Mouse (Mus musculus) MEL (cell line): Measurements from ENCODE around the gene Gm26938. TPM values are rescaled to one million over a fixed set of nuclear protein-coding genes. Genes with fewer than 3 reads are reported as not detected.

Experiments used
- DNase-seq: peaks from one replicate; pipeline ENCODE4 v3.0.0; 2011; ENCODE audit warnings: low read depth, low spot score
- H3K27ac ChIP-seq: 2 replicates; pipeline ENCODE4 v1.5.1; 2012; ENCODE audit warnings: low read depth, mild to moderate bottlenecking, control low read depth, low read length, moderate library complexity; ENCODE audit not compliant: control insufficient read depth
- H3K27me3 ChIP-seq, 2 experiments: fragments of 150-350 bp in 1 of 2; sonication (generic) in 1 of 2; 2 replicates each; pipeline ENCODE4 v1.6.1; 2012; ENCODE audit warnings: low read length in 2 of 2, mild to moderate bottlenecking in 2 of 2, improper control_type of control experiment in 1 of 2, moderate library complexity in 1 of 2; ENCODE audit not compliant: insufficient read depth in 2 of 2, control insufficient read depth in 1 of 2
- H3K36me3 ChIP-seq, 2 experiments: 2 replicates each; pipeline ENCODE4 v1.6.1; 2012 to 2014; ENCODE audit warnings: low read length in 2 of 2, improper control_type of control experiment in 1 of 2, inconsistent platforms in 1 of 2, mild to moderate bottlenecking in 1 of 2; ENCODE audit not compliant: insufficient read depth in 2 of 2, control insufficient read depth in 1 of 2
- H3K4me1 ChIP-seq, 2 experiments: fragments of 150-350 bp in 1 of 2; sonication (generic) in 1 of 2; 2 replicates each; pipeline ENCODE4 v1.6.1; 2012; ENCODE audit warnings: low read length in 2 of 2, improper control_type of control experiment in 1 of 2, mild to moderate bottlenecking in 1 of 2; ENCODE audit not compliant: insufficient read depth in 2 of 2, control insufficient read depth in 1 of 2
- H3K4me3 ChIP-seq, 2 experiments: fragments of 150-350 bp in 1 of 2; sonication (generic) in 1 of 2; 2 replicates each; pipeline ENCODE4 v1.5.1; 2012; ENCODE audit warnings: low read depth in 2 of 2, low read length in 2 of 2, mild to moderate bottlenecking in 2 of 2, moderate library complexity in 2 of 2, control low read depth in 1 of 2, improper control_type of control experiment in 1 of 2; ENCODE audit not compliant: control insufficient read depth in 1 of 2, insufficient read depth in 1 of 2
- H3K79me2 ChIP-seq: 2 replicates; pipeline ENCODE4 v1.6.1; 2012; ENCODE audit warnings: mild to moderate bottlenecking, low read length, moderate library complexity; ENCODE audit not compliant: control insufficient read depth, poor library complexity, insufficient read depth
- H3K9ac ChIP-seq: 2 replicates; pipeline ENCODE4 v1.6.1; 2012; ENCODE audit warnings: low read depth, mild to moderate bottlenecking, control low read depth, low read length, moderate library complexity; ENCODE audit not compliant: control insufficient read depth, poor library complexity, severe bottlenecking
- H3K9me3 ChIP-seq: fragments of 150-350 bp; sonication (generic); replicated peaks from 2 replicates; pipeline ENCODE4 v1.6.1; 2012; ENCODE audit warnings: mild to moderate bottlenecking, low read length, improper control_type of control experiment, moderate library complexity; ENCODE audit not compliant: insufficient read depth
- CHD2 ChIP-seq: IDR thresholded peaks from 2 replicates; pipeline ENCODE4 v1.6.1; 2011; ENCODE audit warnings: low read length, improper control_type of control experiment
- CTCF ChIP-seq, 3 experiments: IDR thresholded peaks in 2 of 3; conservative IDR thresholded peaks in 1 of 3; 2 replicates each; pipeline ENCODE4 v1.5.1; 2011 to 2012; ENCODE audit warnings: low read length in 3 of 3, low read depth in 2 of 3, mild to moderate bottlenecking in 2 of 3, improper control_type of control experiment in 1 of 3, inconsistent platforms in 1 of 3, mixed read lengths in 1 of 3, moderate library complexity in 1 of 3; ENCODE audit not compliant: control insufficient read depth in 1 of 3, insufficient read depth in 1 of 3, poor library complexity in 1 of 3, severe bottlenecking in 1 of 3
- ETS1 ChIP-seq: IDR thresholded peaks from 2 replicates; pipeline ENCODE4 v1.6.1; 2012; ENCODE audit warnings: low read depth, mild to moderate bottlenecking, inconsistent platforms, low read length, improper control_type of control experiment, moderate library complexity
- GABPA ChIP-seq: IDR thresholded peaks from 2 replicates; pipeline ENCODE4 v1.6.1; 2012; ENCODE audit warnings: low read depth, mild to moderate bottlenecking, inconsistent platforms, low read length, improper control_type of control experiment, moderate library complexity
- GATA1 ChIP-seq: IDR thresholded peaks from 2 replicates; pipeline ENCODE4 v1.6.1; 2011; ENCODE audit warnings: low read depth, low read length, improper control_type of control experiment
- JUND ChIP-seq: IDR thresholded peaks from 2 replicates; pipeline ENCODE4 v1.6.1; 2011; ENCODE audit warnings: low read depth, mild to moderate bottlenecking, improper control_type of control experiment, low read length
- KAT2A ChIP-seq: conservative IDR thresholded peaks from 2 replicates; pipeline ENCODE4 v1.6.1; 2012; ENCODE audit warnings: low read depth, low read length, improper control_type of control experiment, inconsistent platforms
- MEF2A ChIP-seq: IDR thresholded peaks from 2 replicates; pipeline ENCODE4 v1.6.1; 2014; ENCODE audit warnings: low read depth, mild to moderate bottlenecking, inconsistent platforms, low read length, improper control_type of control experiment; ENCODE audit not compliant: poor library complexity, insufficient replicate concordance, severe bottlenecking; ENCODE audit errors: extremely low read depth
- MXI1 ChIP-seq: IDR thresholded peaks from 2 replicates; pipeline ENCODE4 v1.6.1; 2011; ENCODE audit warnings: mild to moderate bottlenecking, low read depth, low read length, improper control_type of control experiment
- MYB ChIP-seq: IDR thresholded peaks from 2 replicates; pipeline ENCODE4 v1.6.1; 2011; ENCODE audit warnings: mild to moderate bottlenecking, low read depth, low read length, improper control_type of control experiment
- MYC ChIP-seq: IDR thresholded peaks from 2 replicates; pipeline ENCODE4 v1.6.1; 2011; ENCODE audit warnings: low read depth, mild to moderate bottlenecking, low read length, improper control_type of control experiment, moderate library complexity
- NRF1 ChIP-seq: IDR thresholded peaks from 2 replicates; pipeline ENCODE4 v1.6.1; 2014; ENCODE audit warnings: low read depth, mild to moderate bottlenecking, inconsistent platforms, low read length, improper control_type of control experiment, moderate library complexity; ENCODE audit not compliant: poor library complexity, insufficient read depth, severe bottlenecking
- POLR2A ChIP-seq, 2 experiments: IDR thresholded peaks; 2 replicates each; pipeline ENCODE4 v1.6.1; 2011 to 2012; ENCODE audit warnings: low read length in 2 of 2, mild to moderate bottlenecking in 2 of 2, control low read depth in 1 of 2, improper control_type of control experiment in 1 of 2, low read depth in 1 of 2, moderate library complexity in 1 of 2; ENCODE audit not compliant: control insufficient read depth in 1 of 2, insufficient read depth in 1 of 2, poor library complexity in 1 of 2
- RAD21 ChIP-seq: IDR thresholded peaks from 2 replicates; pipeline ENCODE4 v1.6.1; 2011; ENCODE audit warnings: mild to moderate bottlenecking, low read depth, low read length, improper control_type of control experiment
- RCOR1 ChIP-seq: IDR thresholded peaks from 2 replicates; pipeline ENCODE4 v1.6.1; 2012; ENCODE audit warnings: low read depth, mild to moderate bottlenecking, inconsistent platforms, low read length, improper control_type of control experiment
- SMC3 ChIP-seq: IDR thresholded peaks from 2 replicates; pipeline ENCODE4 v1.6.1; 2011; ENCODE audit warnings: low read depth, low read length, improper control_type of control experiment
- TCF12 ChIP-seq: IDR thresholded peaks from 2 replicates; pipeline ENCODE4 v1.6.1; 2014; ENCODE audit warnings: low read depth, mild to moderate bottlenecking, inconsistent platforms, low read length, improper control_type of control experiment, moderate library complexity
- USF2 ChIP-seq, 2 experiments: IDR thresholded peaks; 2 replicates each; pipeline ENCODE4 v1.6.1; 2011 to 2012; ENCODE audit warnings: improper control_type of control experiment in 2 of 2, low read length in 2 of 2, borderline replicate concordance in 1 of 2, inconsistent platforms in 1 of 2, low read depth in 1 of 2, mild to moderate bottlenecking in 1 of 2; ENCODE audit not compliant: insufficient read depth in 1 of 2
- ZKSCAN1 ChIP-seq: IDR thresholded peaks from 2 replicates; pipeline ENCODE4 v1.6.1; 2012; ENCODE audit warnings: low read depth, mild to moderate bottlenecking, inconsistent platforms, low read length, improper control_type of control experiment, moderate library complexity
- polyA plus RNA-seq, 2 experiments: library from polyadenylated mRNA; stranded (reverse) in 1 of 2; unstranded in 1 of 2; fragments of >175 nt in 1 of 2; fragments of >200 nt in 1 of 2; gene quantifications; 2 replicates each; pipeline versions ENCODE4 v1.2.1 to v1.2.4; 2012; ENCODE audit warnings: low replicate concordance in 2 of 2, low read depth in 1 of 2; ENCODE audit not compliant: insufficient read length in 2 of 2, insufficient read depth in 1 of 2, missing spikeins in 1 of 2
- total RNA-seq: library from RNA; depleted of rRNA; stranded (reverse); fragments of 300-350 nt; gene quantifications from 2 replicates; pipeline ENCODE4 v1.2.3, GENCODE M21; 2012

Gm26938 gene
- total and polyA plus RNA-seq, 3 experiments, result 0.11 TPM; not detected in 2

DNA sequence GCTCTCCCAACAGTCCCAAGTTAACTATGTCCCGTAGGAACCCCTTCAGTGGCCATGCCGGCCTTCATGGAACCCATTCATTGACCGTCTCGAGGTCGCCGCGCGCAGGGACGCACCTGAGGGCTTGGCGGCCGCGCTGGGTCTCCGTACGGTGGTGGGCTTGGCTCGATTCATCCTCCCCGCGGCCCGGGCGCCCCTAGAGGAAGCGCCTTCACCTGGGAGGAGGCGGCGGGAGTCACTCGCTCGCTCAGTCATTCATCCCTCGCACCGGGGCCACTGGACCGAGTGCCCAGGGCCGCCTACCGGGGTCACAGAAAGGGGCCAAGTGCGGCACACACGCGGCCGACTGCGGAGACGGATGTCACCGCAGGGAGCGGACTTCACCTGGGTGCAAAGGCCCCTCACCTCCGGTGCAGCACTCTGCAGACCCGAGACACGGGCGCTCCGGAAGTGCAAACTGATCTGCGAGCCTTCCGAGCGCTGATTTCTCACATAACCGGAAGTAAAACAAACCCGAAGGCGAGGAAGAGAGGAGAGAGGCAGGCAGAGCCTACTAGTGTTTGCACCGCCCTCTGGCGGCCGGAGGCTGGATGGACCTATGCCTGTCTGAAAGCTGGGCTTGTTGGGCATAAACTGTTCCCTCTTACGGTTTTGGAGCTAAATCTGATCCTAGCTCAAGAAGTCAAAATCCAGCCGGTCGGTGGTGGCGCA is 50.8 kb downstream of the Gm26938 start, which contains the start of gene Ints1 (continued):
- peak; percentile 93 for TF ChIP-seq KAT2A
- no peak for TF ChIP-seq RAD21
- peak; percentile 94 to 96 (median 94) for TF ChIP-seq CTCF (IDR thresholded peaks at IDR 0.05 in 2 of 3, conservative IDR thresholded peaks at IDR 0.05 in 1 of 3; ENCODE audit: control insufficient read depth in 1 of 3, insufficient read depth in 1 of 3, low read depth in 2 of 3, low read length in 3 of 3, poor library complexity in 1 of 3, severe bottlenecking in 1 of 3)
- no peak for TF ChIP-seq MYB
- TF ChIP-seq MEF2A, result no peak
- peak; percentile 58 for TF ChIP-seq TCF12
- TF ChIP-seq POLR2A (IDR thresholded peaks at IDR 0.05; ENCODE audit: control insufficient read depth in 1 of 2, insufficient read depth in 1 of 2, low read depth in 1 of 2, low read length in 2 of 2, poor library complexity in 1 of 2), result peak; percentile 53 to 84; a peak in 3 of 4 replicates
- TF ChIP-seq RCOR1, result peak; percentile 44
- peak; percentile 84; the same call in 1 of the 2 replicates for TF ChIP-seq GABPA
- peak; percentile 71; the same call in 1 of the 2 replicates for TF ChIP-seq MYC
- TF ChIP-seq ZKSCAN1, result no peak
- TF ChIP-seq NRF1, result no peak
- peak; percentile 57 for TF ChIP-seq ETS1

DNA sequence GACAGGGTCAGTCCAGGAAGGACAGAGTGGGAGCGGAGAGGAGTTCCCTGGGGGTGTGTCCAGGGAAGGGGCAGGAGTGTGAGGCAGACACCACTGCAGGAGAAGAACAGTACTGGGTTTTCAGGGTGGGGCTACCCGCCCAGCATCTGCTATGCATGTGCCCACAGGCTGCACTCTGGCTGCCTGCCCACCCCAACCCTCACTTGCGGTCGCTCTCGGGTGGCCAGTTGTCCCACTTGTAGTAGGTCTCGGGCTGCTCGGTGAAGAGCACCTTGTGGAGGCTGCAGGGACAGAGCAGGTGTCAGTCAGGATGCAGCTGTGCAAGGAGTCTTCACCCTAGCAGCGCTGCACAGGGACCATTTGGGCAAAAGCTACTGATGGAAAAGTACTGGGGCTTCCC is 58.0 kb downstream of the Gm26938 start:
- no peak for DNase-seq
- Histone ChIP-seq H3K9ac (no peak overlapping the region), H3K4me1 (no peaks in the 10 kb centered on the region), H3K36me3 (peaks cover 0 to 2% of the 10 kb centered on the region in 2 experiments; a peak in 2 of 4 replicates), H3K79me2 (no peaks in the 10 kb centered on the region), H3K27me3 (no peaks in the 10 kb centered on the region), H3K27ac (no peak overlapping the region), H3K4me3 (no peak overlapping the region), H3K9me3 (no peaks in the 10 kb centered on the region)
- TF ChIP-seq JUND, result no peak
- TF ChIP-seq SMC3, result no peak
- TF ChIP-seq CHD2, result no peak
- no peak for TF ChIP-seq GATA1
- no peak for TF ChIP-seq GABPA
- no peak for TF ChIP-seq MXI1
- no peak for TF ChIP-seq RCOR1

DNA sequence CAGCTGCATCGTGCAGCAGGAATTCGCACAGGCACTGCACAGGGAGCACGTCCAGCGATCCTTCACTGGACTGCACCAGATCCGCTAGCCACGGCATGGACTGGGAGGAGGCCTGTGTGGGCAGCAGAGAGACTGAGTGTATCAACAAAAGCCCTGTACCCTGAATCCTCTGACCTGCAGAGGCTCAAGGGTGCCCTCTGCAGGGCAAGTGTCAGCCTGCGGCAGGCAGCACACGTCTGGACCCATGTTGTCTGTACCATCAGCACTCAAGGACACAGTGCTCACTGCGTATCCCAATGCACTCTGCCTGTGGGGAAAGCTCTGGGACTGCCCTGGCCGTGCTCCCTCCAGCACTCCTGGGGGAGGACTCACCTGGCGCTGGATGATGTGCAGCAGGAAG is 61.9 kb downstream of the Gm26938 start:
- Histone ChIP-seq H3K36me3 (no peaks in the 10 kb centered on the region; a peak in 1 of 4 replicates), H3K4me3 (no peak overlapping the region)

More for the DNA sequence above, 61.9 kb downstream of the Gm26938 start:
- Histone ChIP-seq H3K27ac (no peak overlapping the region), H3K9me3 (no peaks in the 10 kb centered on the region)
- TF ChIP-seq RAD21, result peak; percentile 19
- TF ChIP-seq SMC3, result peak; percentile 46
- no peak for TF ChIP-seq USF2 (IDR thresholded peaks at IDR 0.05; ENCODE audit: borderline replicate concordance in 1 of 2, insufficient read depth in 1 of 2, low read depth in 1 of 2, low read length in 2 of 2)
- TF ChIP-seq CTCF (IDR thresholded peaks at IDR 0.05 in 2 of 3, conservative IDR thresholded peaks at IDR 0.05 in 1 of 3; ENCODE audit: control insufficient read depth in 1 of 3, insufficient read depth in 1 of 3, low read depth in 2 of 3, low read length in 3 of 3, poor library complexity in 1 of 3, severe bottlenecking in 1 of 3), result peak; percentile 74 to 96 (median 75)
- TF ChIP-seq, all 39 proteins: peak for 3
- Histone ChIP-seq H3K4me1 (no peaks in the 10 kb centered on the region), H3K79me2 (no peaks in the 10 kb centered on the region), H3K27me3 (no peaks in the 10 kb centered on the region), H3K9ac (no peak overlapping the region)
- peak; percentile 62 for DNase-seq
